Mouse (Mus musculus): ENCODE results near the gene Relb. TPM values are rescaled to one million over a fixed set of nuclear protein-coding genes. Genes with fewer than 3 reads are reported as not detected.
A peak's percentile ranks its signal among the peaks of the same experiment; 100 is the strongest.
"Not testable (repeated sequence)": the region's sequence is repeated elsewhere in the genome, so short reads cannot be mapped to it uniquely, and the experiment has no call there.

Relb gene
- total RNA-seq, 2 experiments from 2014 or later = 8.1 to 9.1 TPM

- no peak for DNase-seq
Observed at GRCm38 (mm10) chr7:19632275-19632674, 3.0 kb upstream of the Relb start.

- DNase-seq = peak; percentile 96
Observed at GRCm38 (mm10) chr7:19628536-19629360, 490 bp downstream of the Relb start.

- no peak for DNase-seq
Observed at GRCm38 (mm10) chr7:19628192-19628535, 1.1 kb downstream of the Relb start.

GRCm38 (mm10) chr7:19627721-19628120 lies 1.5 kb downstream of the Relb start:
- no peak for DNase-seq

- no peak for DNase-seq
Observed at GRCm38 (mm10) chr7:19623433-19623832, 5.8 kb downstream of the Relb start.

- no peak for DNase-seq
Observed at GRCm38 (mm10) chr7:19622241-19622640, 7.0 kb downstream of the Relb start.

GRCm38 (mm10) chr7:19620811-19621210 lies 8.4 kb downstream of the Relb start:
- no peak for DNase-seq

- peak; percentile 85 for DNase-seq
Observed at GRCm38 (mm10) chr7:19619004-19619801, 10.0 kb downstream of the Relb start.

- DNase-seq = no peak
Observed at GRCm38 (mm10) chr7:19615036-19615577, 14.1 kb downstream of the Relb start.

- no peak for DNase-seq
Observed at GRCm38 (mm10) chr7:19610969-19611368, 18.3 kb downstream of the Relb start.

- no peak for DNase-seq
Observed at GRCm38 (mm10) chr7:19609641-19610332, 19.5 kb downstream of the Relb start.

- no peak for DNase-seq
Observed at GRCm38 (mm10) chr7:19607291-19607690, 21.9 kb downstream of the Relb start.

GRCm38 (mm10) chr7:19604606-19605214 lies 24.5 kb downstream of the Relb start:
- not testable (repeated sequence) for DNase-seq

- DNase-seq = peak; percentile 98
Observed at GRCm38 (mm10) chr7:19603849-19604605, 25.2 kb downstream of the Relb start, which contains the start of gene Clasrp. Gene Clasrp (minus strand): TSS chr7:19604486.

GRCm38 (mm10) chr7:19603055-19603454 lies 26.2 kb downstream of the Relb start:
- DNase-seq = no peak

GRCm38 (mm10) chr7:19600562-19600961 lies 28.7 kb downstream of the Relb start:
- no peak for DNase-seq

GRCm38 (mm10) chr7:19593061-19593730 lies 36.0 kb downstream of the Relb start:
- DNase-seq = no peak

GRCm38 (mm10) chr7:19589917-19590316 lies 39.3 kb downstream of the Relb start:
- DNase-seq = peak; percentile 84

- peak; percentile 66 for DNase-seq
Observed at GRCm38 (mm10) chr7:19589207-19589606, 40.0 kb downstream of the Relb start.

GRCm38 (mm10) chr7:19586269-19586668 lies 43.0 kb downstream of the Relb start:
- DNase-seq = no peak

- no peak for DNase-seq
Observed at GRCm38 (mm10) chr7:19580634-19581033, 48.6 kb downstream of the Relb start.

All from heart, postnatal 4 days (tissue).